Mouse (Mus musculus): ENCODE measurements around the gene Csf2ra. TPM values are rescaled to one million over a fixed set of nuclear protein-coding genes. Genes with fewer than 3 reads are reported as not detected.
"Not testable (repeated sequence)": the region's sequence is repeated elsewhere in the genome, so short reads cannot be mapped to it uniquely, and the experiment has no call there.

The Csf2ra gene
- polyA plus RNA-seq, 1 experiment from 2014 or later, result 73.5 TPM

DNA sequence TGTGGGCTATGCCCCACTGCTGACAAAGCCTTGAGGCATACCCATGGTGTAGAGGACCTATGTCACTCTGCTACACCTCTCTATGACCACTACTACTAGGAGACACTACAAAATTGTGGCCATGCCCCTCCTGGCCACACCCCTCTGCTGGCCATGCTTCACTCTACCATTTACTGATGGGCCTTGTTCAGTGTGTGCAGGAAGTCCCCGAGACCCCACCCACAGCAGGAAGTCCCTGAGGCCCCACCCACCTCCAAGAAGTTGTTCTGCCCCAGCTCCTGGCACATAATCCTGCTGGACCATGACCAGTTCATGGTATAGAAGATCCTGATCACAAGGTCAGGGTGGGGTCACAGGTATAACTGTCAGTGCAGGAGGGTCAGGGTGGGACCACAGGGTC lies 33.0 kb upstream of the Csf2ra start:
- ATAC-seq (ENCODE audit: low read depth), result no peak
- Histone ChIP-seq H3K36me3 (ENCODE audit: control insufficient read depth, insufficient read depth, low read length) (no peaks in the 10 kb centered on the region), H3K4me1 (ENCODE audit: control insufficient read depth, insufficient read depth, low read length) (no peaks in the 10 kb centered on the region), H3K4me3 (ENCODE audit: low read depth, low read length) (no peak overlapping the region), H3K27me3 (ENCODE audit: control insufficient read depth, insufficient read depth, low read length) (no peaks in the 10 kb centered on the region), H3K4me2 (ENCODE audit: low read depth, low read length) (no peak overlapping the region), H3K9me3 (ENCODE audit: control insufficient read depth, low read length) (no peaks in the 10 kb centered on the region), H3K27ac (ENCODE audit: low read depth, low read length) (no peak overlapping the region), H3K9ac (replicated peaks; ENCODE audit: low read depth, low read length) (no peak overlapping the region)
- WGBS, result 81% methylated on average over 1 of the region's 1 CpGs

DNA sequence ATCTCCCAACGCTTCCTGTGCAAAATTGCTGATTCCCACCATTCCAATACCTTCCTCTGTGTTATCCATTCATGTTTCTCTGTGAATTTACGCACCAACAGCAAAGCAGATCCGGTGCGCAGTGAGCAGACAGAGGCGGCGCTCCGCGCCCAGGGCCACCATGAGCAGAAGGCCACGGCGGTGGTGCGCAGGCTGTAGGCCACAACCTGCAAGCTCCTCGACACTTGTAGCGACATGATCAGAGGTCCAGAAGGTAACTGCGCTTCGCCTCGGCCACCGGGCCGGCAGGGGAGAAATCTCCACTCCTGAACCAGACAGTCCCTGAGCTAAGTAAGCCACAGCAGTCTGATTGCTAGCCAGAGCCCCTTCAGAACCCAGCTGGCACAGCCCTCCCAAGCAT lies 29.5 kb upstream of the Csf2ra start:
- 91% methylated on average over 18 of the region's 18 CpGs for WGBS
- Histone ChIP-seq H3K27ac (ENCODE audit: low read depth, low read length) (no peak overlapping the region), H3K4me1 (ENCODE audit: control insufficient read depth, insufficient read depth, low read length) (no peaks in the 10 kb centered on the region), H3K36me3 (ENCODE audit: control insufficient read depth, insufficient read depth, low read length) (no peaks in the 10 kb centered on the region), H3K9ac (replicated peaks; ENCODE audit: low read depth, low read length) (no peak overlapping the region), H3K27me3 (ENCODE audit: control insufficient read depth, insufficient read depth, low read length) (no peaks in the 10 kb centered on the region), H3K4me2 (ENCODE audit: low read depth, low read length) (no peak overlapping the region), H3K9me3 (ENCODE audit: control insufficient read depth, low read length) (no peaks in the 10 kb centered on the region), H3K4me3 (ENCODE audit: low read depth, low read length) (no peak overlapping the region)
- ATAC-seq (ENCODE audit: low read depth), result no peak

DNA sequence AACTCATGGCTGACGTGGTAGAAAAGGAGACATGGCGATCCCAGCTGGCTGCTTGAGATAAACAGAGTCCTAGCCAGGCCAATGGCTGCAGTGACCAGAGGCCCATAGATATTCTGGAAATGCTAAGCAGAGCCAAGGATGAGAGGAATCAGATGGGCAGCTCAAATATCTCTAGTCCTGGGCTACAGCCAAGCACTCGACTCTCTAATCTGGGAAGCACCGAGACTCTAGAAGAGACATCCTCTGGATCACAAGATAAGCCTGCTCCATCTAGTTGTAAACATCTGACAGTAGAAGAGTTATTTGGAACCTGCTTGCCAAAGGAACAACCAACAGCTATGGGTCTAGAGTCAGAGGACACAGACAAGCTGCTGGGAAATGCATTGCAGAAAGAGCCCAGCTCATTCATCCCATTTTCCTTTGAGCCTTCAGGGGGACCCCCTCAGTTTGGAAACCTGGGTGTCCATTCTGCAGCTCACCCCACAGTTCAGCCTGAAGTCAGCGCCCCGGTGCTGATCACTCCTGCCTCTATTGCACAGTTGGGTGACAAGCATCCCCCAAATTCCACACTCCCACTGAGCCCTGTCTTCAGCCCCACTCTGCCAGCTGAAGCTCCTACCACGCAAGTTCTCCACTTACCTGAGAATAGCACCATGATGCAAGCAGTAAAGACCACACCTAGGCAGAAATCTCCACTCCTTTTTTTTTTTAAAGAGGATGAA lies 28.1 kb upstream of the Csf2ra start:
- Histone ChIP-seq H3K9ac (replicated peaks; ENCODE audit: low read depth, low read length) (no peak overlapping the region), H3K27ac (ENCODE audit: low read depth, low read length) (no peak overlapping the region), H3K4me2 (ENCODE audit: low read depth, low read length) (no peak overlapping the region), H3K4me1 (ENCODE audit: control insufficient read depth, insufficient read depth, low read length) (no peaks in the 10 kb centered on the region), H3K9me3 (ENCODE audit: control insufficient read depth, low read length) (no peaks in the 10 kb centered on the region), H3K4me3 (ENCODE audit: low read depth, low read length) (no peak overlapping the region), H3K27me3 (ENCODE audit: control insufficient read depth, insufficient read depth, low read length) (no peaks in the 10 kb centered on the region), H3K36me3 (ENCODE audit: control insufficient read depth, insufficient read depth, low read length) (no peaks in the 10 kb centered on the region)
- no peak for ATAC-seq (ENCODE audit: low read depth)
- WGBS, result 95% methylated on average over 7 of the region's 7 CpGs

DNA sequence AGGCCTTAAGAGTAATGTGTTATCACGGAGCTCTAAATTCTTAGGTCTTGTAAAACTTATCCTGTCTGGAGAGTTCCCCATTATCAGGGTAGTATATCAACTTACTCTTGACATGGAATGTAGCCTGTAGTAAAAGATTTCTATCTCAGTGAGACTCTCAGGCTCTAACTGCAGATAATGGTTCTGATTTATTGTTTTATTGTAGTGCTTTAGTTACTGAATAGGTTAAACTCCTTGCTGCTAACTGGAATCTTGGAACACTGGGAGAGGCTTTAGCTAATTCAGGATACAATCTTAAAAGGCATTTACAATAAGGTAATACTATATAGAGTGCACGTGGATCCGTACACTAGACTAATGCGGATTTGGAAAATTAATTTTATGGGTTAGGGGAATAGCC lies 19.1 kb upstream of the Csf2ra start:
- not testable (repeated sequence) for H3K9me3 ChIP-seq (ENCODE audit: control insufficient read depth, low read length); H3K4me2 ChIP-seq (ENCODE audit: low read depth, low read length); H3K4me3 ChIP-seq (ENCODE audit: low read depth, low read length); H3K27me3 ChIP-seq (ENCODE audit: control insufficient read depth, insufficient read depth, low read length); ATAC-seq (ENCODE audit: low read depth); H3K9ac ChIP-seq (replicated peaks; ENCODE audit: low read depth, low read length); H3K4me1 ChIP-seq (ENCODE audit: control insufficient read depth, insufficient read depth, low read length); H3K27ac ChIP-seq (ENCODE audit: low read depth, low read length); H3K36me3 ChIP-seq (ENCODE audit: control insufficient read depth, insufficient read depth, low read length)
- 69% methylated on average over 4 of the region's 4 CpGs for WGBS

DNA sequence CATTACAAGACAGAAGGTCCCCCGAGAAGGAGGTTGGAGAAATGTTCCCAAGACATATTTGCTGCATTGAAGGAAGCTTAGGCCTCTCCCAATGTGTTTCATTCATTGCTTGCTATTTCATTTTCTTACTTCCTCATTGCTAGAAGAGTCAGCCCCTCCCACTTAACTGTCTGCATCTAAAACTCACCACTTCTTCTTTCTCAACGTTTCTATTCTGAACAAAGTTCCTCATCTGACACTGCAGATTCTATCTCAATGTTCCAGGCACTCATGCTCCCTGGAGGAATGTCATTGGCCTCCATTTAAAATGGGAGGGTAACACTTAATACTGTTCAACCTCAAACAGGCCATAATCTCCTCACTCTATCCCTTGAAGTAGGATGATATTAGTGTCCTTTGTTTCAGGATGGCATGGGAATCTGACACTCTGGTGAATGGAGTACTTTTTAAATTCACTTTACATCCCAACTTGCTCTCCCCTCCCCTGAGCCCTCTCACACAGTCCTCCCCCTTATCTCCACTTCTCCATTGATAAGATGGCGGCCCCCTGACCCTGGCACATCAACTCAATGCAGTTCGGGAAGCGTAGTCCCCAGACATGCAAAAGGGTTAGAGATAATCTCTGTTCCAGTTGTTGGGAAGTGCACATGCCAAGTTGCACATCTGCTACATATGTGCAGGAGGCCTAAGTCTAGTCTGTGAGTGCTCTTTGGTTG lies 16.6 kb upstream of the Csf2ra start:
- H3K36me3 ChIP-seq (ENCODE audit: control insufficient read depth, insufficient read depth, low read length), result no peaks in the 10 kb centered on the region
- no peak overlapping the region for H3K4me2 ChIP-seq (ENCODE audit: low read depth, low read length)
- WGBS, result 80% methylated on average over 5 of the region's 5 CpGs
- H3K9ac ChIP-seq (replicated peaks; ENCODE audit: low read depth, low read length), result no peak overlapping the region
- no peaks in the 10 kb centered on the region for H3K27me3 ChIP-seq (ENCODE audit: control insufficient read depth, insufficient read depth, low read length)
- H3K27ac ChIP-seq (ENCODE audit: low read depth, low read length), result no peak overlapping the region
- no peaks in the 10 kb centered on the region for H3K9me3 ChIP-seq (ENCODE audit: control insufficient read depth, low read length)
- ATAC-seq (ENCODE audit: low read depth), result no peak
- no peaks in the 10 kb centered on the region for H3K4me1 ChIP-seq (ENCODE audit: control insufficient read depth, insufficient read depth, low read length)
- H3K4me3 ChIP-seq (ENCODE audit: low read depth, low read length), result no peak overlapping the region

DNA sequence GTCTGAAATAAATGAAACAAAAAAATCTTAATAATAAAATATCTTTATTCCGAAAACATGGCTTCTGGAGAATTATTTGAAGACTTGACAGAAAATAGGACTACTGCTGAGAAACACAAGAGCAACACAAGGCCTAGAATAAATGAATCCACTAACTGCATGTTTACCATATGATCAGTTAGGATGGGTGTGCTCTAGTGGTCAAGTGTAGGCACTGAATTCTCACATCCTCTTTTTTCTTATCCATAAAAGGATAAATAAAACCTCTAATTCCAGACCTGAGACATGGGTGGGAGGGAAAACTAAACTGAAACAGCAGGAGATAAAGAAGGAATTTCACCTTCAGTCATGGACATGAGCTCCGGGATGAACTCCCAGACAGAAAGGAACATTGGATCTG lies 9.7 kb upstream of the Csf2ra start:
- Histone ChIP-seq H3K9ac (replicated peaks; ENCODE audit: low read depth, low read length) (no peak overlapping the region), H3K9me3 (ENCODE audit: control insufficient read depth, low read length) (no peaks in the 10 kb centered on the region), H3K4me1 (ENCODE audit: control insufficient read depth, insufficient read depth, low read length) (no peaks in the 10 kb centered on the region), H3K4me2 (ENCODE audit: low read depth, low read length) (no peak overlapping the region), H3K4me3 (ENCODE audit: low read depth, low read length) (no peak overlapping the region), H3K36me3 (ENCODE audit: control insufficient read depth, insufficient read depth, low read length) (no peaks in the 10 kb centered on the region), H3K27me3 (ENCODE audit: control insufficient read depth, insufficient read depth, low read length) (no peaks in the 10 kb centered on the region), H3K27ac (ENCODE audit: low read depth, low read length) (no peak overlapping the region)
- ATAC-seq (ENCODE audit: low read depth), result no peak
- 87% methylated on average over 2 of the region's 2 CpGs for WGBS

DNA sequence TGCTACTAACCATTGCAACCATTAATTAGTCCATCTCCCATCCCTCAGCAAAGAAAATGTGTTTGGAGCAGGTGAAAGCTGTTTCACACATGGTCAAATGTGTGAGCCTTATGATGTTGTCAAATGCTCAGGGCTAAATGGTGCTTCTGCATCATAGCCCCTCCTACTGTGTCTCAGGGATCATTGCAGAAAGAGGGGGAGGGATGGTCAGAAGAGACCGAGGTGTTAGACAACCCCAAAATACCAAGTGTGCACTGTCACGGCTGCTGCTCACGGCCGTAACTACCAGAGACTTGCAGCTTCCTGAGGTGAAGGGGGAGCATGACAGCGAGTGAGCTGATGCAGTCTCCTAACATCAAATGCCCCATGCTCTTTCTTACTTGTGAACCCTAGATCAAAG lies 6.3 kb upstream of the Csf2ra start:
- H3K27ac ChIP-seq (ENCODE audit: low read depth, low read length), result no peak overlapping the region
- no peak for ATAC-seq (ENCODE audit: low read depth)
- no peak overlapping the region for H3K4me3 ChIP-seq (ENCODE audit: low read depth, low read length)
- 67% methylated on average over 5 of the region's 5 CpGs for WGBS
- no peak overlapping the region for H3K9ac ChIP-seq (replicated peaks; ENCODE audit: low read depth, low read length)
- H3K27me3 ChIP-seq (ENCODE audit: control insufficient read depth, insufficient read depth, low read length), result no peaks in the 10 kb centered on the region
- no peaks in the 10 kb centered on the region for H3K9me3 ChIP-seq (ENCODE audit: control insufficient read depth, low read length)
- H3K4me2 ChIP-seq (ENCODE audit: low read depth, low read length), result no peak overlapping the region
- H3K4me1 ChIP-seq (ENCODE audit: control insufficient read depth, insufficient read depth, low read length), result no peaks in the 10 kb centered on the region
- no peaks in the 10 kb centered on the region for H3K36me3 ChIP-seq (ENCODE audit: control insufficient read depth, insufficient read depth, low read length)

DNA sequence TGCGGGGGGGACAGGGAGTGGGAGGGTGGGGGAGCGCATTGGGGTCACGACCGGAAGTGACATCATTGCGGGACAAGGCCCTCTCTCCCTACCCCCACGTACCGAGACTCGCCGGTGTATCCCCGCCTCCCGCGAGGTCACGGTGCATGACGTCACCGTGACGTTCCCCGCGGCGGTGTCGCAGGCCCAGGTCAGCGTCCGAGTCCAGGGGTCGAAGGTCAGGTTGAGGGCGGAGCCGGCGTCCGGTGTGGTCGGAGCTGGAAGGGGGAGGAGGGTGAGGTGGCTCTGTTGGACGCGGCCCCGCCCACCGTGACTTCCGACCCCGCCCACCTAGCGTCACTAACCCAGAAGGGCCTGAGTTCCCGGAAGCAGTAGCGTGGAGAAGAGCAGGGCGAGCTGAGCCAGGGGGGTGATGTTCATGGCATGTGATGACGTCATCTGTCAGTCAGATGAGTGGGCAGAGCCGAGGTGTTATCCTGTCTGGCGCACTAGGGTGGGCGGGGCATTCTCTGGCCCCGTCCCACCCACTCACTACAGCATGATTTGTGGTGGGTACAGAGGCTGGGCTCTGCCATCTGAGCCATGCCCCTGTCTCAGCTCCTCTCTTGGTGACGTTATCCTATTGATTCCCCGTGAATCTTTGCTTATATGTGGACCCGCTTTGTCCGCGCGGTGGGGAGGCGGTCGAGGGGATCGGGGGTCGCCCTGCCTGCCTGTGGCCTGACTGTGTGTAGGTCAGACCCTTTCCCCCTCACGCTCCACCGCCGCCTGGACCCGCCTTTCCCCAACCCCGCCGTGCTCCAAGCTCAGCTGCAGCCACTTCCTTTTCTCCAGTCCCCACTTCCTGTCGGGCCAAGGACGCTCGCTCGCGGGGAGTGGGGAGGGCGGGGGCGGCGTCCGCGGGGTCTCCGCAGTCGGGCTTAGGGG lies 1.0 kb downstream of the Csf2ra start:
- Histone ChIP-seq H3K9ac (replicated peaks; ENCODE audit: low read depth, low read length) (peak overlapping the region; percentile 47), H3K9me3 (ENCODE audit: control insufficient read depth, low read length) (no peaks in the 10 kb centered on the region), H3K36me3 (ENCODE audit: control insufficient read depth, insufficient read depth, low read length) (no peaks in the 10 kb centered on the region), H3K4me1 (ENCODE audit: control insufficient read depth, insufficient read depth, low read length) (no peaks in the 10 kb centered on the region), H3K4me3 (ENCODE audit: low read depth, low read length) (peak overlapping the region; percentile 55), H3K27me3 (ENCODE audit: control insufficient read depth, insufficient read depth, low read length) (no peaks in the 10 kb centered on the region), H3K27ac (ENCODE audit: low read depth, low read length) (peak overlapping the region; percentile 95), H3K4me2 (ENCODE audit: low read depth, low read length) (peak overlapping the region; percentile 54)
- 4% methylated on average over 63 of the region's 71 CpGs for WGBS
- ATAC-seq (ENCODE audit: low read depth), result peak; percentile 91
